Mouse (Mus musculus): ENCODE results near the gene Klra7. TPM values are rescaled to one million over a fixed set of nuclear protein-coding genes. Genes with fewer than 3 reads are reported as not detected.
"Not testable (repeated sequence)": the region's sequence is repeated elsewhere in the genome, so short reads cannot be mapped to it uniquely, and the experiment has no call there.

Klra7 gene
- not detected in 2 replicates for polyA plus RNA-seq (2014; fragmentation: Nextera tagmentation; extraction: Ambion mirVana)

GRCm38 (mm10) chr6:130233222-130233621 is at the start of gene Klra7:
Gene Klra7 (minus strand): TSS chr6:130233322.
- Histone ChIP-seq H3K4me1 (ENCODE audit: control insufficient read depth, insufficient read depth, low read length) (no peaks in the 10 kb centered on the region), H3K4me3 (ENCODE audit: low read depth, low read length) (no peak within 1 kb of the TSS), H3K27ac (ENCODE audit: low read depth, low read length) (no peak within 1 kb of the TSS)

DNA sequence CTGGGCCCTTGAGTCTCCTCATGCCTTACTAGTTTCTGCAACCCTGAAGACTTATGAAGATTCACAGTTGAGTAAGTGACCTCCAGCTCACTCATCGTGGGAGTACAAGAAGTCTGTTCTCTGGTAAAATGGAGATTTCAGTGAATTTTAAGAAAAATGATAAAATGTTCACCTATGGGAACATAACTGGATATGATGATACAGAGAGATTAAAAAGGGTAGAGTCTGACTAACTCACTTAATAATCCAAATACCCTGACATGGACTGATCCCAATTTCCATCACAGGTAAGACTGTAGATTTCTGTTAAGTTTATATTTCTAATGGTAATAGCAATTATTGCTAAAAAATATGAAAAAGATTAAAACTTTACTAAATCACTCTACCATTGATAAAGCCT is 48.7 kb upstream of the Klra7 start, which contains the start of gene Klra10:
Klra10 (minus strand) TSS at position 101 of the 400 bp plus-strand sequence.
- not testable (repeated sequence) for DNase-seq (ENCODE audit: low spot score, missing footprints); H3K27me3 ChIP-seq (ENCODE audit: control insufficient read depth, insufficient read depth, low read length); H3K4me3 ChIP-seq (ENCODE audit: low read depth, low read length); H3K4me2 ChIP-seq; H3K9ac ChIP-seq (ENCODE audit: low read length); H3K27ac ChIP-seq (ENCODE audit: low read depth, low read length); H3K9me3 ChIP-seq (ENCODE audit: control insufficient read depth, low read length); H3K36me3 ChIP-seq (ENCODE audit: control insufficient read depth, insufficient read depth, low read length); H3K4me1 ChIP-seq (ENCODE audit: control insufficient read depth, insufficient read depth, low read length); ATAC-seq (ENCODE audit: low FRiP score)
- 77% methylated on average over 1 of the region's 1 CpGs for WGBS

More at GRCm38 (mm10) chr6:130233222-130233621, at the start of gene Klra7:
- ATAC-seq (ENCODE audit: low FRiP score) (no peak), DNase-seq (ENCODE audit: low spot score, missing footprints) (no peak)
- no peak within 1 kb of the TSS for H3K9ac ChIP-seq (ENCODE audit: low read length)
- H3K4me2 ChIP-seq: no peak within 1 kb of the TSS
- no peaks in the 10 kb centered on the region for H3K27me3 ChIP-seq (ENCODE audit: control insufficient read depth, insufficient read depth, low read length)
- no peaks in the 10 kb centered on the region; the same call in 1 of the 2 replicates for H3K9me3 ChIP-seq (ENCODE audit: control insufficient read depth, low read length)
- H3K36me3 ChIP-seq (ENCODE audit: control insufficient read depth, insufficient read depth, low read length): no peaks in the 10 kb centered on the region

- Histone ChIP-seq H3K27ac (ENCODE audit: low read depth, low read length) (no peak overlapping the region), H3K27me3 (ENCODE audit: control insufficient read depth, insufficient read depth, low read length) (no peaks in the 10 kb centered on the region), H3K4me3 (ENCODE audit: low read depth, low read length) (no peak overlapping the region), H3K4me1 (ENCODE audit: control insufficient read depth, insufficient read depth, low read length) (no peaks in the 10 kb centered on the region), H3K4me2 (no peak overlapping the region), H3K9me3 (ENCODE audit: control insufficient read depth, low read length) (peaks cover 5% of the 10 kb centered on the region; the same call in 1 of the 2 replicates), H3K36me3 (ENCODE audit: control insufficient read depth, insufficient read depth, low read length) (no peaks in the 10 kb centered on the region), H3K9ac (ENCODE audit: low read length) (no peak overlapping the region)
- ATAC-seq (ENCODE audit: low FRiP score) (no peak), DNase-seq (ENCODE audit: low spot score, missing footprints) (no peak)
- 94% methylated on average over 2 of the region's 2 CpGs for WGBS
Measured at GRCm38 (mm10) chr6:130255326-130255725, 22.2 kb upstream of the Klra7 start.

- Histone ChIP-seq H3K4me1 (ENCODE audit: control insufficient read depth, insufficient read depth, low read length) (no peaks in the 10 kb centered on the region), H3K4me3 (ENCODE audit: low read depth, low read length) (no peak overlapping the region), H3K4me2 (no peak overlapping the region), H3K36me3 (ENCODE audit: control insufficient read depth, insufficient read depth, low read length) (no peaks in the 10 kb centered on the region), H3K9me3 (ENCODE audit: control insufficient read depth, low read length) (peaks cover 3% of the 10 kb centered on the region; the same call in 1 of the 2 replicates), H3K9ac (ENCODE audit: low read length) (no peak overlapping the region), H3K27ac (ENCODE audit: low read depth, low read length) (no peak overlapping the region), H3K27me3 (ENCODE audit: control insufficient read depth, insufficient read depth, low read length) (no peaks in the 10 kb centered on the region)
- WGBS: 78% methylated on average over 2 of the region's 2 CpGs
- ATAC-seq (ENCODE audit: low FRiP score) (no peak), DNase-seq (ENCODE audit: low spot score, missing footprints) (no peak)
Measured at GRCm38 (mm10) chr6:130237536-130237935, 4.4 kb upstream of the Klra7 start.

DNA sequence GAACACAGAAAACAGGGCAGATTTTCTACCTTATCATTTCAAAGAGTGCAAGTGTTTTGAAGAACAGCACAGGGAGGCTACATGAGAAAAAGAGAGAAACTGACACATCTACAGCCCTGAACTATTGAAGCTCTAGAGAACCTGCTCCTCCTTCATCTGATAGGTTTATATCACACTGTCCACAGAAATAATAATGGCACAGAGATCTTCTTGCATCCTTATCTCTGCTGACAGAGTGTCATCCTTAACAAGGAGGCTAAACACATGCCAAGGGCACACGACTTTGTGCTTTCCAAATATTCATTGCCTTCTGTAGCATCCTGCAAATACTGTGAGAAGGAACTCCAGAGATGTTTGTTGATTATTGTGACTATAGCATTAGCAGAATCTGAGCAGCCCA is 3.5 kb upstream of the Klra7 start:
- 49% methylated on average over 1 of the region's 1 CpGs for WGBS

GRCm38 (mm10) chr6:130197453-130197852 is 35.7 kb downstream of the Klra7 start:
- H3K27me3 ChIP-seq (ENCODE audit: control insufficient read depth, insufficient read depth, low read length); DNase-seq (ENCODE audit: low spot score, missing footprints); H3K9me3 ChIP-seq (ENCODE audit: control insufficient read depth, low read length); H3K9ac ChIP-seq (ENCODE audit: low read length); H3K4me3 ChIP-seq (ENCODE audit: low read depth, low read length); H3K27ac ChIP-seq (ENCODE audit: low read depth, low read length); ATAC-seq (ENCODE audit: low FRiP score); H3K4me2 ChIP-seq; H3K36me3 ChIP-seq (ENCODE audit: control insufficient read depth, insufficient read depth, low read length); H3K4me1 ChIP-seq (ENCODE audit: control insufficient read depth, insufficient read depth, low read length): not testable (repeated sequence)
- WGBS: 88% methylated on average over 1 of the region's 1 CpGs

More for the DNA sequence above, 3.5 kb upstream of the Klra7 start:
- peaks cover 3% of the 10 kb centered on the region; the same call in 1 of the 2 replicates for H3K9me3 ChIP-seq (ENCODE audit: control insufficient read depth, low read length)
- ATAC-seq (ENCODE audit: low FRiP score) (no peak), DNase-seq (ENCODE audit: low spot score, missing footprints) (no peak)
- no peak overlapping the region for H3K4me3 ChIP-seq (ENCODE audit: low read depth, low read length)
- H3K4me1 ChIP-seq (ENCODE audit: control insufficient read depth, insufficient read depth, low read length): no peaks in the 10 kb centered on the region
- H3K4me2 ChIP-seq: no peak overlapping the region
- H3K9ac ChIP-seq (ENCODE audit: low read length): no peak overlapping the region
- no peaks in the 10 kb centered on the region for H3K27me3 ChIP-seq (ENCODE audit: control insufficient read depth, insufficient read depth, low read length)
- H3K27ac ChIP-seq (ENCODE audit: low read depth, low read length): no peak overlapping the region
- no peaks in the 10 kb centered on the region for H3K36me3 ChIP-seq (ENCODE audit: control insufficient read depth, insufficient read depth, low read length)

GRCm38 (mm10) chr6:130193012-130193411 is 40.1 kb downstream of the Klra7 start, which contains the start of gene Klra9:
Gene Klra9 (minus strand): TSS chr6:130193112.
- DNase-seq (ENCODE audit: low spot score, missing footprints); H3K4me1 ChIP-seq (ENCODE audit: control insufficient read depth, insufficient read depth, low read length); H3K9ac ChIP-seq (ENCODE audit: low read length); ATAC-seq (ENCODE audit: low FRiP score); H3K27ac ChIP-seq (ENCODE audit: low read depth, low read length); H3K4me2 ChIP-seq; H3K9me3 ChIP-seq (ENCODE audit: control insufficient read depth, low read length); H3K36me3 ChIP-seq (ENCODE audit: control insufficient read depth, insufficient read depth, low read length); H3K27me3 ChIP-seq (ENCODE audit: control insufficient read depth, insufficient read depth, low read length); H3K4me3 ChIP-seq (ENCODE audit: low read depth, low read length): not testable (repeated sequence)
- 60% methylated on average over 3 of the region's 3 CpGs for WGBS

Other genes starting within 250 kb of the Klra7 start
- gene Klra6, start 206.4 kb downstream of the Klra7 start, polyA plus RNA-seq (2014; fragmentation: Nextera tagmentation; extraction: Ambion mirVana): not detected in 2 replicates
- not detected in 2 replicates for gene Klra4, start 166.1 kb downstream of the Klra7 start, polyA plus RNA-seq (2014; fragmentation: Nextera tagmentation; extraction: Ambion mirVana)
- not detected in 2 replicates for gene Klra8, start 103.4 kb downstream of the Klra7 start, polyA plus RNA-seq (2014; fragmentation: Nextera tagmentation; extraction: Ambion mirVana)
- gene Klra9, start 40.2 kb downstream of the Klra7 start, polyA plus RNA-seq (2014; fragmentation: Nextera tagmentation; extraction: Ambion mirVana): not detected in 2 replicates
- not detected in 2 replicates for gene Klra10, start 48.6 kb upstream of the Klra7 start, polyA plus RNA-seq (2014; fragmentation: Nextera tagmentation; extraction: Ambion mirVana)
- gene Klra3, start 104.3 kb upstream of the Klra7 start, polyA plus RNA-seq (2014; fragmentation: Nextera tagmentation; extraction: Ambion mirVana): not detected in 2 replicates
- not detected in 2 replicates for gene Klra1, start 153.6 kb upstream of the Klra7 start, polyA plus RNA-seq (2014; fragmentation: Nextera tagmentation; extraction: Ambion mirVana)

All from midbrain, embryonic 11.5 days (tissue).